Mouse (Mus musculus) lung, postnatal 0 days (tissue): Measurements from ENCODE around the gene Celf2.

Experiments used
- CTCF ChIP-seq: IDR thresholded peaks from 2 replicates; pipeline ENCODE4 v1.5.1; 2016; ENCODE audit warnings: antibody characterized with exemption, mild to moderate bottlenecking
- EP300 ChIP-seq: IDR thresholded peaks from 2 replicates; pipeline ENCODE4 v1.6.1; 2016; ENCODE audit warnings: antibody characterized with exemption, mild to moderate bottlenecking, control low read depth

GRCm38 (mm10) chr2:7160108-7160507 is 349.3 kb downstream of the Celf2 start:
- TF ChIP-seq CTCF: no peak
- TF ChIP-seq EP300: no peak
